Mouse (Mus musculus) v-Abl transformed pro-B cells (cell line): ENCODE data around the gene Lrrc8c.

Experiments
- in situ Hi-C, 2 experiments: fragments of 400-800 bp; cut with MboI; formaldehyde crosslinking; loops; one replicate each; pipeline ENCODE4 v1.15.1; 2025; ENCODE audit not compliant: unreplicated experiment in 2 of 2

Lrrc8c gene

GRCm38 (mm10) chr5:105585929-105586328 is 66.7 kb downstream of the Lrrc8c start:
- in situ Hi-C loops, result no loop called here

- in situ Hi-C loops, result no loop called here
Observed at GRCm38 (mm10) chr5:105586655-105587054, 67.5 kb downstream of the Lrrc8c start.

DNA sequence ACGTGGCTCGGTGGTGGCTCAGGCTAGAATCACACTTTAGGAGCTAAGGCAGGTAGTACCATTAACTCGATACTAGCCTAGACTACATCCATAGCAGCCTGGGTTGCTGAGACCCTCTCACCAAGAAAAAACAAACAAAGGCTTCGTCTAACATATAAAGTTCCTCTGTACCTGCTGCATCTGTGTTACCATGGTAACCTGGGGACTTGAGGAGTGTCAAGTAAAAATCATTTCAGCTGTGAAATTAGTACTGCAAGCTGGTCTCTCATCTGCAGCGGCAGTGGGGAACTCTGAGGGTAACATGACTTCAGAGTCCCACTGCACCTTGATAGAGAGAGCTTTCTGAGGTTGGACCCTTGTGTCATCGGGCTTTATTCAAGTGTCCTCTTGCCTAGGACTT is 68.3 kb downstream of the Lrrc8c start:
- in situ Hi-C loops, result no loop called here

- in situ Hi-C loops, result no loop called here
Observed at GRCm38 (mm10) chr5:105588683-105589082, 69.5 kb downstream of the Lrrc8c start.

- in situ Hi-C loops, result no loop called here
Observed at GRCm38 (mm10) chr5:105589119-105589518, 69.9 kb downstream of the Lrrc8c start.

GRCm38 (mm10) chr5:105592396-105592795 is 73.2 kb downstream of the Lrrc8c start:
- in situ Hi-C loops, result loop anchor here in 1 of 2 experiments (10.0 kb wide), 1 partner anchor 52 kb away; no protein-coding TSS in a partner anchor

DNA sequence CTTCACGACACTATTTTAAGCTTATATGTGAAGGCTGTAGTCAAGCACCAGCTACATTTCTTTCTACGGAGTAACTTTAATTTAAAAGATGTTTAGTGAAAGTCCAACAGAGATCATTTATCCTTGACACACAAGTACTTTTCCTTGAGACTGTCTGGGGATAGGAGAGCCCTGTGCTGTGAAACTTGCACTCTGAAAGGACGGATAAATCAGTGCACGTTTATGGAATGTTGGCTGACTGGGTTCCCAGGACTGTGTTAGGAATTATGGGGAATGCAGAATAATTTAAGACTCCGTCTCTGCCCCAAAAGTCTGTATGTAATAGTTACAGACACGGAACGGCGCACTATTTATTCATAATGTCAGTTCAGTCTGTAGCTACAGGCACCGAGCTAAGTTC is 74.4 kb downstream of the Lrrc8c start:
- in situ Hi-C loops, result loop anchor here in 1 of 2 experiments (10.0 kb wide), 1 partner anchor 51 kb away; no protein-coding TSS in a partner anchor

- in situ Hi-C loops, result loop anchor here in 1 of 2 experiments (10.0 kb wide), 1 partner anchor 46 kb away; no protein-coding TSS in a partner anchor
Observed at GRCm38 (mm10) chr5:105598866-105599265, 79.7 kb downstream of the Lrrc8c start.

DNA sequence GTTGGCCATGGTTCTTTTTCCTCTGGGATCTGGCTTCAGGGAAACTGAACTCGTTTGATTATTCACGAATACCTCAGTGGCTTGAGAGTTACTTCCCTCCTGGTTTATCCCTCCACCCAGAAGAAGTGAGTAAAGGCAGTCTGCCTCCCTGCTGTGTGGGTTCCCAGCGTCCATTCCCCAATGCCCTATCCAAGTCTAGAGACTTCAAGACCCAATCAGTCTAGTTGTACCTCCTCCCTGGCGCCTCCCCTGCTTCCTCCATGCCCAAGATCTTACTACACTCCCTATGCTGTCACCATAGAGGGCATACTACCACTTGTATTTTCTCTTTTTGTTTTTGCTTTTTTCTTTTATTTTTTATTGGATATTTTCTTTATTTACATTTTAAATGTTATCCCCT is 80.1 kb downstream of the Lrrc8c start:
- in situ Hi-C loops, result loop anchor here in 1 of 2 experiments (10.0 kb wide), 1 partner anchor 45 kb away; no protein-coding TSS in a partner anchor

DNA sequence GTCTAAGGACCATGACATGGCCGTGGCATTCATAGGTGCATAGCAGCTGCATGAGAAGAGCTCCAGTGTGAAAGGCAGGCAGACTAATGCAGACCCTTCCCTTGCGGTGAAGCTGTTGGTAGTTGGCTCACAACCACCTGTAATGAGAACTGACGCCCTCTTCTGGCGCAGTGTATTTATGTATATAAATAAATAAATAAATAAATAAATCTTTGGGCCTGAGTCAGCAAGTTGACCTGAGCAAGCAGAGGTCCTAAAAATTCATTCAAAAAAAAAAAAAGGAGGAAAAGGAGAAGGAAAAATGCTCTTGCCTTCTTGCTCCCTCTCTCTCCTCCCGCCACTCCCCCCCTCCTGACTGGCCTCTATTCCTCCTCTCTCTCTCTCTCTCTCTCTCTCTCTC is 81.8 kb downstream of the Lrrc8c start:
- in situ Hi-C loops, result no loop called here

GRCm38 (mm10) chr5:105602585-105602984 is 83.4 kb downstream of the Lrrc8c start:
- in situ Hi-C loops, result no loop called here

GRCm38 (mm10) chr5:105605736-105606135 is 86.5 kb downstream of the Lrrc8c start:
- in situ Hi-C loops, result no loop called here

- in situ Hi-C loops, result loop anchor here (5.0 to 10.0 kb wide), 3 partner anchors 43 to 1275 kb away; no protein-coding TSS in a partner anchor
Observed at GRCm38 (mm10) chr5:105609683-105610082, 90.5 kb downstream of the Lrrc8c start.

DNA sequence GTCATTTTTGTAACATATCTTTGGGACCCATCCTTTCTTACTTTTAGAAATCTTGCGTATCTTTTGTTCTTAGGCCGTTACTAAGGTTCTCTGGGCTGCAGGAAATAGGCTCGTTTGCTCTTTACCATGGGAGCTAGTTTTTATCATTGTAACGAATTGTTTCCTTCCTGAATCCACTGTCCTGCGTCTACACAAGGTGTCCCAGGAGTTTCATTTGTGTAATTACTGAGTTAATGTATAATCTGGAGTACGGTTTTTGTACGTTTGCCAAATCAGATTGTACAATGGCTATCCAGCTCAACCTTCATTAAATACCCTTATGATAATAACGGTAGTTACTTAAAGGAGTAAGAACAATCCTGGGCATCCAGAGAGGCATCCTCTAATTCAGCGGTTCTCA is 93.8 kb downstream of the Lrrc8c start:
- in situ Hi-C loops, result loop anchor here (5.0 to 10.0 kb wide), 3 partner anchors 39 to 1272 kb away; no protein-coding TSS in a partner anchor

DNA sequence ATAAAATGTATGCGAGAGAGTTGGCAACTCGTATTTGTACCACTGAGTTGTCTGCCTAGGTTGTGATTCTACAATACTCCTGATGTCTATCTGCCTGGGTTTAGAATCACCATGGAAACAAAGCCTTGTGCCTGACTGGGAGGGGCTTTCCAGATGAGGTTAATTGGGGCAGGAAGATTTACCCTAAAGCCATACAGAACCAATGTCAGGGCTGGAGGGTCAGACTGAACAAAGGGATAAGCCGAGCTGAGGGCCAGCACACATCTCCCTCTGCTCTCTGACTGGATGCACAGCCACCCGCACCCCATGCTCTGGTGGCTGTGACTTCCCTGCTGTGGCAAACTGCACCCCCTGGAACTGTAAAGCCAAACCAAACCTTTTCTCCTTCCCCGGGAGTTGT is 94.8 kb downstream of the Lrrc8c start:
- in situ Hi-C loops, result loop anchor here (5.0 to 10.0 kb wide), 3 partner anchors 38 to 1271 kb away; no protein-coding TSS in a partner anchor

GRCm38 (mm10) chr5:105614682-105615434 is 95.7 kb downstream of the Lrrc8c start:
- in situ Hi-C loops, result loop anchor here (5.0 to 10.0 kb wide), 3 partner anchors 37 to 1270 kb away; no protein-coding TSS in a partner anchor

GRCm38 (mm10) chr5:105615871-105616454 is 96.8 kb downstream of the Lrrc8c start:
- in situ Hi-C loops, result loop anchor here in 1 of 2 experiments (5.0 to 10.0 kb wide), 3 partner anchors 36 to 1269 kb away; no protein-coding TSS in a partner anchor

DNA sequence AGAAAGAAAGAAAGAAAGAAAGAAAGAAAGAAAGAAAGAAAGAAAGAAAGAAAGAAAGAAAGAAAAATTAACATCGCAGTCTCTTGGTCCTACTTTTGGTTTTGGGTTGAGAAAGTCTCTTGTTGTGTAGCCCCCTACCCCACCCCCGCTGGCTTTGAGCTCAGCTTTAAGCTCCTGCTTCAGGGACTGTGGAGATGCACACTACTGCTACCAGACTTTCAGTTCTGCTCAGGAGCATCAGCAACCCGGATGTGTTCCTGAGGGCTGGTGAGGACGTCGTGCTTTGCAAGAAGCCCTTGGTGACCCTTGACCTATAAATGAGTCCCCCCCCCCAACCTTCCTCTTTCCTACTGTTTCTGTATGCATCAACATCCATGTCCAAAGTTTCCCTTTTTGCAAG is 97.3 kb downstream of the Lrrc8c start:
- in situ Hi-C loops, result loop anchor here in 1 of 2 experiments (5.0 to 10.0 kb wide), 3 partner anchors 36 to 1268 kb away; no protein-coding TSS in a partner anchor

DNA sequence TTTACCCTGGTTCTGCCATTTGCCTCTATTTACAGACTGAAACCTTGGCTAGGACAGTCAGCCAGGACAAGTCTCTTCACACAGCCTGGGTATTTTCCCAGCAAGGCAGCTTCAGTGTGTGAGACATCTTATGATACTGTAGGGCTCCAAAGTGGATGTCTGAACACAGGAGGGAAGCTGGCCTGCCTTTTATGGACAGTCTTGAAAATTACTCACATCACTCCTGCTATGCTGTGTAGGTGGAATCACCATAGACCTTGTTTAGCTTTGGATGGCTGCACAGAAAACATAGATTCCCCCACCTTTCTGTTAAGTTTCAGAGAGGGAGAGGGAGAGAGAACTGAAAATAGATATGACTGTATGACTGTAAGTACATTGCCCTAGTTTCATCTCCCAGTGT is 99.3 kb downstream of the Lrrc8c start:
- in situ Hi-C loops, result loop anchor here in 1 of 2 experiments (5.0 to 10.0 kb wide), 3 partner anchors 34 to 1266 kb away; no protein-coding TSS in a partner anchor

GRCm38 (mm10) chr5:105619666-105620065 is 100.5 kb downstream of the Lrrc8c start:
- in situ Hi-C loops, result loop anchor here in 1 of 2 experiments (5.0 to 10.0 kb wide), 3 partner anchors 33 to 1265 kb away; no protein-coding TSS in a partner anchor

GRCm38 (mm10) chr5:105620505-105621116 is 101.4 kb downstream of the Lrrc8c start:
- in situ Hi-C loops, result no loop called here
